Mouse (Mus musculus): Measurements from ENCODE around the gene Map2k5.

Map2k5 gene

GRCm38 (mm10) chr9:63131957-63132602, 245.6 kb downstream of the Map2k5 start:
- TF ChIP-seq GATA4 (IDR thresholded peaks at IDR 0.05; ENCODE audit: insufficient replicate concordance, low read length): no peak

DNA sequence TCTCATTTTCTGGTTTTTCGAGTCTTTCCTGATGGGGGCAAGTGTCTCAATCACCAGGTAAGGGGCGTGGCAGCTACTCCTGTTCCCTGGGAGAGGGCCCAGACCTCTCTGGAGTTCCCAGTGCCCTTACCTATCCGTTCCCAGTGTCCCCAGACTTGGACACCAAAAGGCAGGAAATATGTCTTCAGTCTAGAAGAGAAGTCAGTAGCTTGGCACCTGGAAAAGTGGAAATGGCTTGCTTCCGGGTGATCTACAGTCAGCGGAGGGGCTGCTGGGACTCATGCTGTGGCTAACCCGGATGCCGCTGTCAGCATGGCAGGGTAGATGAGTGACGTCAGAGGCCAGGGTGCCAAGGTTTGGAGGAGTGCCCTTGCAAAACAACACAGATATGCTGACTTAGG, 248.1 kb downstream of the Map2k5 start:
- TF ChIP-seq GATA4 (IDR thresholded peaks at IDR 0.05; ENCODE audit: insufficient replicate concordance, low read length): peak; percentile 61; the same call in 1 of the 2 replicates

GRCm38 (mm10) chr9:63124512-63124911, 253.2 kb downstream of the Map2k5 start:
- TF ChIP-seq GATA4 (IDR thresholded peaks at IDR 0.05; ENCODE audit: insufficient replicate concordance, low read length): peak; percentile 89; the same call in 1 of the 2 replicates

GRCm38 (mm10) chr9:63123451-63124438, 254.0 kb downstream of the Map2k5 start:
- no peak for TF ChIP-seq GATA4 (IDR thresholded peaks at IDR 0.05; ENCODE audit: insufficient replicate concordance, low read length)

DNA sequence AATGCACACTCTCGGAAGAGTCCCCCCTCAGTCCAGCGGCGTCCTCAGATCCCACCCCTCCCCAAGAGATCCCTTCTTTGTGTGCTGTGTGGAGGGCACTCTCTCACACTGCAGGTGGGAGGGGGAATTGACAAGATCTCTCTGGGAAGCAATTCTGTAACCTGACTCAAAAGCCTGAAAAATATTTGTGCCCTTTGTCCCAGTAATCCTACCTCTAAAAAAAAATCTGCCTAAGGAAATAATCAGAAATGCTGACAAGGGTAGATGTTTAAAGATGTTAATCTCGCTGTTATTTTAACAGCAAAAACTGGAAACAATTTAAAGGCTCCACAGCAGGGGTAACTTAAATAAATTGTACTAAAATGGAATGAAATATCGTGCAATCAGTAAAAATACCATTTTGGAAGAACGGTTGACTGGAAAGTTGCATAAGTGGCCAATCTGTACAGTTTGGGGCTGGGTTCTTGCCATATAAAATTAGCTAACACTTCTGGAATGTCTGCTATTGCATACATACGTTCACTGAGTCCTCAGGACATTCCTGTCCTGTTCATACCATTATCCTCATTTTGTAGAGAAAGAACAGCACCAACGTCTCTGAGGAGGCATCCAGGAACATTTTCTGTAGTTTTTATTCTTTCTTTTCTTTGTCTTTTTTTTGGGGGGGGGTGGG, 255.4 kb downstream of the Map2k5 start:
- no peak for TF ChIP-seq GATA4 (IDR thresholded peaks at IDR 0.05; ENCODE audit: insufficient replicate concordance, low read length)

- TF ChIP-seq GATA4 (IDR thresholded peaks at IDR 0.05; ENCODE audit: insufficient replicate concordance, low read length): no peak
Measured at GRCm38 (mm10) chr9:63118385-63118784, 259.3 kb downstream of the Map2k5 start.

All from liver, adult (tissue).